Mouse (Mus musculus): ENCODE measurements around the gene Fbxw8. TPM values are rescaled to one million over a fixed set of nuclear protein-coding genes. Genes with fewer than 3 reads are reported as not detected.

The Fbxw8 gene
- polyA plus RNA-seq, 1 experiment from 2014 or later = 8.1 TPM

DNA sequence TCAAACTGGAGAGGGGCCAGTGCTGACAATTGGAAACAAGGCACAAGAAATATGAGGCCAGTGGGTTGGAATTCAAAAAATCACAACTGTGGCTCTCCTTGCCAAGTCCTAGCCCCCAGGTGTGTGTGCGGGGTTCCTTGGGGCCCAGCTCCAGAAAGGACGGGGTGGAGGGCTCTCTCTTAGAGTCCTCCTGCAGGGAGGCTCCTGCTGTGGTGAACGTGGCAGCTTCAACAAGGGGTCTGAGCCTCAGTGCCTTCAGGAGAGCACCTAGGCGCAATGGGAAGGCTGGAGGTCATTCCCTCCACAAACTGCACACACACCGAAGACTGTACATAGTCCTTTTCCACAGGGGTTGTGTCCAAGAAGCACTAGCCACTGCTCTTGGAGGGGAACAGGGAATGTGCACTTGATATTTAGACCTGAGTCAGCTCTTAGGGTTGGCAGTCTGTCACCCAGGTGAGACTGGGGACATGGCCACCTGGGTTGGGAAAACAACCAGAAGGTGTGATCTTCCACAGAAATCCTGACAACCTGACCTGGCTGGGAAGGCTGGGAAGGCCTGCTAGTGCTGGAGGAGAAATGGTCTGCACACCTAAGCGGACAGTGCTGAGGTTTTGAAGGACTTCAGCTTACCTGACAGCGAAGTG is 46.3 kb downstream of the Fbxw8 start:
- no peak for DNase-seq (ENCODE audit: low spot score)

DNA sequence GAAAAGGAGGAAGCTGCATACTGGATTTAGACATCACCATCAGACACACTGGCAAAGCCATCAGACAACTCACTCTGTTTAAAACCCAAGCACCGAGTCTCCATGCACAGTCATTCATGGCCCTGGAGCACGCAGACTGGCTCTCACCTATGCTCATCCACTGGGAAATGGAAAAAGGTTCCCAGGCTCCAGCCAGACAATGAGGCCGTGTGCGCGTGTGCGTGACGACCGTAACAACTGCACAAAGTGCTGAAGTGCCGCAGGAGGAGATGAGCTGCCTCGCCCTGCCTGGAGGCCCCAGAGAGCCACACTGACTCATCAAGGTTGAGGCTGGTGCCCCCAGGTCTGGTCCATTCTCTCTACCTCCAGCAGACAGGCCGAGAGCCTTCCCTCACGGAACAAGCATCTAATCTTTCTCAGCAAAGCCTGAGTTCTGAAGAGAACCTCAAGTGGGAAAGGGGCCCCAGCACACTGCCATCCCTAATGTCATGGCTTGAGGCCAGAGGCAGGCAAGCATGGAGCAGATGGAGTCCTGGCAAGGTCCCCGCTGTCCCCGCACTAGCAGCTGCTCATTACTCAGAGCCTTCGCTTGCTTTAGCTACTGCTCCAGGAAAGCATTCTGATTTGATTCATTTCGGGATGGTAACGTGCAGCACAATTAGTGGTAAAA is 47.0 kb downstream of the Fbxw8 start:
- DNase-seq (ENCODE audit: low spot score) = no peak

DNA sequence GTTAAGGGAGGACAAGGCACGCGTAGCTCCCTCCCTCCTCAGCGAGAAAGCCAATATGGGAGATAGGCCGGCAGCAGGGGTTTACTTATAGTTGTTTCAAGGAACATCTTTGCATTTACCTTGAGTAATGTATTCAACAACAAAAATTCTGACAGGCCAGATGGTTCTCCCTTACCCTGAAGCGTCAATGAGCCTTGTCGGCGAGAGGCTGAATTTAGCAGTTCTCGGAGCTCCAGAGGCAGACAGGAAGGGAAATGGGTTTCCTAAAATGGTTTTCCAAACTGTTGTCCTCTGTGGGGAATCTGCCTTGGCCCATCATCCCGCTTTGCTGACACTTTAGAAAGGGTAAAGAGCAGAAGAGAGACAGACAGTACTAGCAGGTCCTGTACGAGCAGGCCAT is 48.6 kb downstream of the Fbxw8 start:
- DNase-seq (ENCODE audit: low spot score) = no peak

DNA sequence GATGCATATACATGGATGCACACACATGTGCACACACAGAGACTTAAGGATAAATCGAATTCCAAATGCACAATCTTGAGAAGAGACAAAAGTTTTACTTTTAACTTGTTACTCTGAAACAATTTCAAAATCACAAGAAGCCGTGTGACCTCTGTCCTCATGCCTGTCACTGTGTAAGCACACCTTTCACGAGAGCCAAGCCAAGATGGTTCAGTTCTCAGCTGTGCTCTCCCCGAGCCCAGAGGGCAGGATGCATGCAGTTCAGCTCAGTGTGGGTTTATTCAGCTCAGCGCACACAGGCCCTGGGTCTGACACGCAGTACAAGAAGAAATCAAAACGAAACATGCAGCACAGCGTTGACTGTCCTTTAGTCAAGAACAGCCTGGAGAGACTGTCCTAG is 49.7 kb downstream of the Fbxw8 start:
- DNase-seq (ENCODE audit: low spot score) = no peak

DNA sequence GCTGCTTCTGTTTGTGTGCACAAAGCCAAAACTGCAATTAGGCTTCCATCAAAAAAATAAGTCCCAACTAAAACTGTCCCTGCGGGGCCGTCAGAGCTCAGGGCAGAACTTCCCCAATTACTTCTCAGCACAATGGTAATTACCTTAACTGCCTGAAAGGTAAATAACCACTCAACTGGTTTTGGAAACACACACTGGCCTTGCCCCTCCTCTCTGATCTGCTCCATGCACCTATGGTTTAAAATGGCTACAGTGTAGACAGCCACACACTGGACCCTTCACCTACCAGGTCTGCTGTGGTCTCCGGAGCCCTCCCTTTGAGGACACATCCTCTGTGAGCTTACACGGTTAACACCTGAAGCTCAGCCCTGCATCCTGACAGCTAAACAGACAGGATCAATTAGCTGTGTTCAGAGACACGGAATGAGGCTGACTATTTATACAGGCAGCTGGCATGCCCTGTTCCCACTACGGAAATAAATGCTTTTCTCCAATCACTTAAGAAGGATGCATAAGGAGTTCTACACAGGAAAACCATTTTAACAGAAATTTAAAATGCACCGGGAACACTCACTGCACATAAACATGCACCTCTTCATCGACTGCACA is 55.3 kb downstream of the Fbxw8 start:
- no peak for DNase-seq (ENCODE audit: low spot score)

DNA sequence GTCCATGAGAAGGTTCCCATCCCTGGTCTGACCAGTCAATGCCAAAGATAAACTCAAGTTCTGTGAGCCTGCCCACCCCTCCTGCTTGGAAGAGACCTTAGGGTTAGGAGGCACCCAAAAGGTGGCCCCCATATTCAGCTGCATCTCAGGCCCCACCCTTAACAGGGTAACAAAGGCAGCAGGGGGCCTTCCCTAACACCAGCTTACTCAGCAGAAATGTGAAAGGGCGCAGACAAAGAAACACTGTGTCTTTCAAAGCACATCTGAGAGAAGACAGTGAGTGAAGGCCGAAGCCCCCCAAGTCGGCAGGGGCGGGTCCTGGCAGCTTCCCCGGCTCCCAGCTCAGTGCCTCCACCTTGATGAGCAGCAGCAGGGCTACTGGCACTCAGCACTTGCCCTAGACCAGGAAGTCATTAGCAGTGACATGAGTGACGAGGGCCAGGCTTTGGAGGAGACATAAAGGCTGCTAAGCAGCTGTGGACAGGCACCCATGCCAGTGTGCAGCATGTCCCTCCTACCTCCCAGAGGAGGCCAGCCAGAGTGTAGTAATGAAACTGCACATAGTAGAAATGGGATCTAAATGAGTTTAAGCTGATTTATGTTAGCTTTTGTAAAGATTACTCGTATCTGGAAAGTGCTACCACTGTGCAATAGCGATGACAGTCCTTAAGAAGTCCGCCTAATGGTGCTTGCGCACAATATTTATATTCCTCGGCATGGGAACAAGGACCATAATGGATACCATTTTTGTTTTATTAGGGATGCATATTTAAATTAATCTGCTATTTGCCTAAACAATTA is 56.0 kb downstream of the Fbxw8 start:
- DNase-seq (ENCODE audit: low spot score) = peak; percentile 32

DNA sequence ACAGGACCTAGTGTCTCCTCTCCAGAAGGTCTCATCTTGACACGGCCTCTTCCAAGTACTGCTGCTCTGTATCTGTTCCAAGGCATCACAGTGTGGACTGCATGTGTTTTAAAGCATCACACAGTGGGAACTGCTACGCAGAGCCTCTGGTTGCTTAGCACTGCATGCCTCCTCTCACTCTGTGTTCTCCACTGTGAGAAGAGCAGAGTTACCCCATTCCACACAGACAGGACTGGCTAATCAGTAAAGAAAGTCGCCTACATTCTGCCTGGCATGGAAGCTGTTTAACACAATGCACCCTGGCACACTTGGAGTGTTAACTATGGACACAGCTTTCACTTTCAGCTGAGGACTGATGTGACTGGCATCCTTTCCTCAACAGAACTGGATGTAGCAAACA is 58.9 kb downstream of the Fbxw8 start:
- DNase-seq (ENCODE audit: low spot score) = no peak

DNA sequence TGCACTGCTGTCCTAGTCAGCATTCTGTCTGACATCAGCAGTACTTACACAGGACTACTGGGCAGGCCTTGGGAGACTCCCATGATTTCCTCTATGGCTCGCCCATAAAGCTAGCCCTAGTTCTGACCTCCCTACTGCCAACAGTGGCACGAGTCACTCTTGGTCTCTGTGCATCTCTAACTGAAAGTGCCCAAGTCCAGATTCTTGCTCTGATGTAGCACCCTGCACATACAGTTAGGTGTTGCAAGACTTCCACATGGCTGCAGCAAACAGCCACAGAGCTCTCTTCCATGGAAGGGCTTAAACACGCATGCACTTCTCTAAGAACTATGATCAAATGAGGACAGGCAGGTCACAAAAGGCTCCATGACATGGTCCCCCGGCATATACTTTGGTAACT is 59.4 kb downstream of the Fbxw8 start:
- no peak for DNase-seq (ENCODE audit: low spot score)

DNA sequence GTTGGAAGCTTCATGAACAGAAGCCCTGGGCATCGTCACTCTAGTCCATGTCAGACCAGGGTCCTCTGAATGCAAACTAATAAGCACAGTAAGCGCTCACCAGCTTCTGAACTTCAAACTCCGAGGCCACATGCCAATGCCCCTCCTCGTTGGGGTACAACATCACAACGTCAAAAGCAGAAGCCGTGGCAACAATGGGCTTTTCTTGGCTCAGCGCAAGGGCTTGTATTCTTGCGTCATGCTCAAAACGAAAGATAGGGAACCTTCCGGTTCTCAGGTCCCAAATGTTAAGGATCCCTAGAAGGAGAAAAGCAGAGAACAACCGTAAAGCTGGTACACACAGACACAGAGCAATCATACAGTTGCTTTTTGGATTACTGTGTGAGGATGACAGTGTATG is 59.8 kb downstream of the Fbxw8 start:
- no peak for DNase-seq (ENCODE audit: low spot score)

DNA sequence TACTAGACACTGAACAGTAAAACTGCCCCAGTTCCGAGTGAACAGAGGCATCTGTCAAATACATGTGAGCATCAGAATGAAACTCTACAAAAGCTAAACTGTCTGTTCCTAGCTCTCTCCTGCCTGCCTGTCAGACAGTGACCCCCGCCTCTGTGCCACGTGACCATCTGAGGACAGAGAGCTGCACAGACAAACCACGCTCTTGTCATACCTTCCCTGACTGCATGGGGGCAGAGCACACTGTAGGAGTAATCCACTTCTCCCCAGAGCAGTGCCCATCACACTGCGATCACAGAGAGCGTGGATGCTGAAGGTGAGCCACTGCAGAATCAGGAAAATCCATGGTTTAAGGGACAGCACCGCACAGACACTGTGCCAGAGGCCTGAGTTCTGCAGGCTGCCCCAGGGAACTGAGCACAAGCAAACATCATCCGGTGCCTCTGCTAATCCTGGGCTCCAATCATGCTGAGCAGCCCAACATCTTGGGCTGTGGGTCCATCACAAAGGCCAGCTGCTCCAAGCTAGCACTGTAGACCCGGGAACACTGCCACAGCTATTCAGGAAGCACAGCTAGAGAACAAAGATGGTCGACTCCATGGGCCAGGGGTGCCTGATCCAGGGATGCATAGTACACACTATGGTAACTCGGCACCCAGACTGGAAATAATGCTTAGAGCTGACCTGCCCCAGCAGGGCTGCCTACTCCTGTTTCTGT is 61.8 kb downstream of the Fbxw8 start:
- DNase-seq (ENCODE audit: low spot score) = peak; percentile 41

DNA sequence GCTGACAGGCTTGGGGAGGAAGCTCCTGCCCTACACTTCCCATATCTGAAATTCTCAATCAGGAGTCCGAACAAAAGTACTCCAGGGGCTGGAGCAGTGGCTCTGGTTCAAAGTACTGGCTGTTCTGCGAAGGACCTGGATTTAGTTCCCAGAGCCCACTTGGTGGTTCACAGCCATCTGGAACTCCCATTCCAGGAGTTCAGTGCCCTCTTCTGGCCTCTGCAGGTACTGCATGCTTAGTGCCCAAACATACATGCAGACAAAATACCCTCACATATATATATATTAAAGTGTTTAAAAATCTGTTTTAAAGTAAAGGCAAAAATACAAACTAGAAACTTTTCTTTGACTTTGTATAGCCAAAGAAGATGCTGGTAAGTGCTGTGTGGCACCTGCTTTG is 64.4 kb downstream of the Fbxw8 start:
- DNase-seq (ENCODE audit: low spot score) = peak; percentile 39

DNA sequence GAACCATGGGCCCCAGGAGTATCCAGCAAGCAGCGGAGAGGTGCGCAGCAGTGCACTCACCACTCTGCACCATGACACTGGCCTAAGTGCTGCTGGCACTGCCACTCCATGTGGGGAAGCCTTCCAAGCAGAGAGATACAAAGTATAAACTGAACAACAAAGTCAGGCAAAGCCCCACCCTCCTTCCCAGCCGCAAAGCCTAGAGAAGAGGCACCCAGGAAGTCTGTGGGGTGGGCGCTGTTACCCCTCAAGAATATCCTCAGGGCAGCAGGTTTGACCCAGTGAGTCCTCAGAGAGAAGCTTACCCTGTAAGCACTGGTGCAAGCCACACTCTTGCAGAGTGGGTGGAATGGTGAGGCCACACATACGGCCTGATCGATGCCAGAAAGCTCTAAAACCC is 65.2 kb downstream of the Fbxw8 start:
- no peak for DNase-seq (ENCODE audit: low spot score)

DNA sequence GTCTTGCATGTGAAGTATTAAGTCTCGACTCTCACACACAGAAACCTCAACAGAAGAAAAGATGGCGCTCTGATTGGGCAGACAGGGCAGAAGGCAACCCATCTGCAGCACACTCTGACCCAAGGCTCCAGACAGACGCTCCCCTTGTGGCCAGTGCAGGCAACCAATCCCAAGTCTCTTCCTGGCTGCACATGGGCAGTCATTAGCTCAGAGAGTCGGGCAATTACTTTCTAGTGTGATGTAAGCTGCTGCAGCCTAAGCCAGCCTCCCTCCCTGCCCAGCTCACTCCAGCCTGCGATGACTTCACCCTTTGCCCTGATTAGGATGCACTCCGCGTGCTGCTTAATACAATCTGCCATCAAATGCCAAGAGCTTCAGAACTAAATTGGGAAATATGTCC is 66.2 kb downstream of the Fbxw8 start:
- DNase-seq (ENCODE audit: low spot score) = no peak

DNA sequence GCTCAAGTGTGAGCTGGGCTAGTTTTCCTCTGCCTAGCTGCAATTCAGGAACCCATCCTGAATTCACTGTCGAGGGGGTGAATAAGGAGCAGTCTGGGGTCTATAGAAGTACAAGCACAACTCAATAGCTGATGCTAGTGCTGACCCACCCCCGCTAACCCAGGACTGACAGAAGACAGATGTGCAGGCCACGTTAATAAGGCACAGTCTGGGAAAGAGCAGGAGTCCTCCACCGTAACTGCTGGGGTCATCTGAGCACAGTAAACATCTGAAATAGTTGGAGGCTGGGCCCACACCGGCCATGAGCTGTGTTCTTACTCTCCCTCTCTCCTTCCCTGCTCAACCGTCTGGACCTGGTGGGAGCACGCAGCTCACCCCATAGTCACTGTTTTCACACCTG is 68.3 kb downstream of the Fbxw8 start:
- DNase-seq (ENCODE audit: low spot score) = no peak

DNA sequence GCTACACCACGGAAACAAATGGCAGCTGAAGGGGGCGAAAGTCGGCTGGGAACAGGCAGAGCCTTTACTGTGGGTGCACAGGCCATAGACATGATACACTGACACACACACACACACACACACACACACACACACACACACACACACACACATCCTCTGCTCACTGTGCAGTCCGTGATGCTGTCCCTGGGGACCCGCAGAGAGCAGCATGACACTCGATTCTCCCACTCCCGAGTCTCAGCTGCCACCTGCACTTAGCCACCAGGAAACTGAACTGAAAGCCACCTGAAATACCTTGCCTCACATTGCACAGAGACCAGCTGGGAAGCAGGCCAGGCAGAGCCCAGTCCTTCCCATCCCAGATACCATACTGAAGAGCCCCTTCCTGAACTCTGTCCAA is 70.0 kb downstream of the Fbxw8 start:
- DNase-seq (ENCODE audit: low spot score) = peak; percentile 40

DNA sequence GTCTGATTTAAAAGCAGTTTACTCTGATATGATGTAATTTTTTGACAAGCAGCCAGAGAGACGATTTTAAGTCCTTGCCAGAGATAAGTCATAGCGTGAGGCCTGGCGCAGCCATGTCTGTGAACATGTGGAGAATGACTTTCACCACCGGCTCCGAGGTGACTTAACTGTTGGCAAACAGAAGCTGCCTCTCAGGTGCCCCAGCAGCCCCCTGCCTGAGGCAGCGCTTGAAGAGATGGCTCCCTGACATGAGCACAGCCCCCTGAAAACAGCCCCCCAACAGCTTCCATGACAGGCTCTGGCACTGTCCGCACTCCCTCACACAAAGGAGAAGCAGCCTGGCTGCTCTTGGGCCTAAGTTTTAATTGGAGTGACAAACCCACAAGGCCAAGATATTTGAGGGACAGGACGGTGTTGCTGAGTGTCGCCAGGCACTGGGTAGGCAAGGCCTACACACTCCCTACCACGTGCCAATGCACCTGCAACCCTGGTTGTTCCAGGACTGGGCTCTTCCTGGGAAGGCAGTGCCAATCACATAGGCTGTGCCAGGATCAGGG is 71.0 kb downstream of the Fbxw8 start:
- no peak for DNase-seq (ENCODE audit: low spot score)

DNA sequence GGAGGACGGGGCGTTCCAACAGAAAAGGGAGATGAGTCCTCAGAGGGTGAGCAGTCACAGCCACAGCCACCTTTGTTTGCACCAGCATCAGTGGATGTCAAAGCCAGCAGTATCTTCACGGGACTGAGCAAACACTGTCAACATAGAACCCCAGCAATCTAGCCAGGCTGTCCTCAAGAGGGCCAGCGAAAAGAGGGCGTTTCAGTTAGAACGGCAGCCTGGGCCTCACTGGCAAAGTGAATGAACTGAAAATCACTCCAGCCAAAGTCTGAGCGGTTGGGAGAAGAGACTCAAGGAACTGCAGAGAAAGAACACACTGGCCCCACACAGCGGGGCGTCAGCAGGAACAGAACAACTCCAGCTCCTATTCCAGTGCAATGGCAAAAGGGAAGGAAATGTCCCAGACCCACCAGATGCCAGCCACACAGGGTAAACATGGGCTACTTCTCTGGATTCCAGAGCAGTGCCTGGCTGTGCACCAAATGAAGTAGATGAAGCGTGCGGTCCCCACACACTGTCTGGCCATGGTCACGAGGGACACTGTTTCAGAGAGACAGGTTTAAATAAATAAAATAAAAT is 72.1 kb downstream of the Fbxw8 start:
- DNase-seq (ENCODE audit: low spot score) = no peak

DNA sequence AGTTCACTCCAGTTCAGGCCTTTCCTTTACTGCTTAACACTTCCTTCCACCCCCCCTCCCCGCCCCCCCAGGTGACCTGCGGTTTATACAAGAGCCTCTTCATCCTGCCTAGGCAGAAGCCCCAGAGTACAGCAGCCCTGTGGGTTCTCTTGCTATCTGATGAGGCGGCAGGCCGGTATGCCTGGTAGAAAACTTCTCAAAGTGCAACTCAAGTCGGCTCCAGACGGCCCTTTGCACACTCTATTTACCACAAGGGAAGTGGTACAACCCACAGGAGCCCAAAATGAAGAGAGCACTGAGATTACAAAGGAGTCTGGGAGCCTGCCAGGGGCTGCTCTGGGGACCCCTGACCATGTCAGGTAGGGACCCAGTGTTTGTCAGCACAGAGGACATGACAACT is 73.3 kb downstream of the Fbxw8 start:
- peak; percentile 87 for DNase-seq (ENCODE audit: low spot score)

DNA sequence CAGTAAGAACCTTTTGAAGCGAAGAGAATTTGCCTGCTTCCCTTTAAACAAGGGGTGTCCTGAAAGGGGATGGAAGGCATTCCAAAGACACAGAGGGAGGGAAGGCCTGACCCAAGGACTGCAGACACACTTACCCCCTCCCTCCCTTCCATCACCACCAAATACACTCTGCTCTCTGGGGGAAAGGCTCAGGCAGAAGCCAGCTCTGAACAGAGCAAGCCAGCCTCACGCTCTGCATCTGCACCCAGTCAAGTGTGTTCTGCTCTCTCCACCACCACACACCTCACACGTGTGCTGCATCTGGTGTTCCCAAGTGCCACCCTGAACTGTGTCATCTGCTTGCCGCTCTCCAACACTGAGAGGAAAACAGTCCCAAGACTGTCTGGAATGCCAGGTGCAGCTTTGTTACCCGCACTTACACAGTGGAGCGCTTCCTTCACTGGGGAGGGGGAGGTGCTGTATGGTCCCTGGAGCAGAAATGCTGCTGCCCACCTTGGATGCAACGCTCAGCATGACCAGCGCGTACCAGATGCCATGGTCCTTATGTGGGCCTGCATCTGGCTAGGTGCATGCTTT is 73.8 kb downstream of the Fbxw8 start:
- peak; percentile 58 for DNase-seq (ENCODE audit: low spot score)

DNA sequence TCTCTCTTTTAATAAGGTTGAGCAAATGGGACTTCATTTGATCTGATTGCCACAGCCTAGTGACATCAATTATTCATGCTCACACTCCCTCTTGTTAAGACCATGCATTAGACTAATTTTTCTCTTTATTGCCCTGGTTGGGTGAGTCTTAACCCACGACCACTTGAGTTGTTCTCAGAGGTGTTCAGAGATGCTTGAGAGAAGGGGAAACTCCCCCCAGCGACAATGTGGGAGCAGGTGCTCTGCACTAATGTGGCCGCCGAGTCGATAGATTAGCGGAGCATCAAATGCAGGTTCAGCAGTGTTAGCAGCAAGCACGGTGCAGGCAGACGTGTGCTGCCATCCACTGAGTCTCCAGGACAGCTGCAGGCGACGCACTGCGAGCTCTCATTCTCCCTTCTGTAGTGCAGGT is 75.4 kb downstream of the Fbxw8 start:
- no peak for DNase-seq (ENCODE audit: low spot score)

Data from thymus, postnatal 0 days (tissue).